ENCODE assay signal across 8 mouse cellular contexts in the genomic region with DNA sequence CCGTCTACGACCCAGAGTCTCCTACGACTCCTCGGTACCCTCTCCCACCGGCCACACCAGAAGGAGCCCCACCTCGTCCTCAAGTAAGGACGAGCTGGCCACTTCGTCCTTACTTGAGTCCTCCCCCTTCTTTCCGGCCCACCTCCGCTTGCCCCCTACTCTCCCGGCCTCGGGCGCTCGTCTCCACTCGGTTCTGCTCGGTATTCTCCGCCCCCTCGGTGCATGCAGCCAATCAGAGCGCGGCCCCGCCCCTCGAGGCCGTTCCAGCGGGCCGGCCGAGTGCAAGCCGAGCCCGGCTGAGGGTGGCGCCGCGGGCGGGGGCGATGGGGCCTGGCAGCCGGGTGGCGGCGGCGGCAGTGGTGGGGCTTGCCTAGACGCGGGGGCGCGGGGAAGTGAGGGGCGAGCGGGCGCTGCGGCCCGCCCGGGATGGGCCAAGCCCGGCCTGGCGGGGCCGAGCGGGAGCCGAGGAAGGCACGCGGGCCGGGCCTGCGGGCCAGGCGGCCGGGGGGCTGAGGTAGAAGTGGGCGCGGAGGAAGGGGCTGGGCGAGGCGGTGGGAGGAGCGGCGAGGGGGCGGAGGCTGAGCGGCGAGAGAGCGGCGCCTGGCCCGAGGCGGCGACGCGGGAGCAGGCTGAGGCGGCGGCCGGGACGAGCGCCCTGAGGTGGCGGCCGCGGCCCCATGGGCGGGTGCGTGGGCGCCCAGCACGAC. TPM values are rescaled to one million over a fixed set of nuclear protein-coding genes. Genes with fewer than 3 reads are reported as not detected.
DNase-seq lines count a peak whose midpoint lies in the region; ATAC-seq and TF ChIP-seq lines count a peak whose summit lies in the region.

A gene (plus strand): TSS at position 571 of the 707 bp plus-strand sequence.

- peaks cover 34% of the 10 kb centered on the region for H3K4me1 ChIP-seq in hindbrain, embryonic 10.5 days (replicated peaks)
- H3K4me1 ChIP-seq in lung, postnatal 0 days (ENCODE audit: insufficient read depth, low read depth, low read length) = no peaks in the 10 kb centered on the region; the same call in 1 of the 2 replicates

- 0 out of 2 replicates have a peak, but pooled peaks cover 2% of the 10 kb centered on the region for H3K36me3 ChIP-seq in hindbrain, embryonic 10.5 days
- no peaks in the 10 kb centered on the region for H3K36me3 ChIP-seq in lung, postnatal 0 days (ENCODE audit: insufficient read depth, low read length)

- no peak for TF ChIP-seq EP300 in lung, postnatal 0 days (IDR thresholded peaks at IDR 0.05)

- WGBS in hindbrain, embryonic 10.5 days = under 1% methylated on average over 86 of the region's 86 CpGs
- WGBS in lung, postnatal 0 days = under 1% methylated on average over 60 of the region's 86 CpGs

- peak; percentile 52 for DNase-seq in MEL-GATA-1-ER (ENCODE audit: extremely low read depth, low read depth)
- peak; percentile 97 for DNase-seq in cerebellum, adult 8-10 months
- DNase-seq in hindbrain, embryonic 10.5 days (ENCODE audit: low spot score) = peak; percentile 98
- peak; percentile 96 for DNase-seq in layer of hippocampus, adult 9-11 months
- peak; percentile 96 for DNase-seq in lung, postnatal 0 days (ENCODE audit: low spot score)
- peak; percentile 97 for DNase-seq in ovary, postnatal 14 days (ENCODE audit: low spot score)
- DNase-seq in thymus, postnatal 14 days = peak; percentile 99

- H3K9ac ChIP-seq in lung, postnatal 0 days (replicated peaks; ENCODE audit: low read depth) = peak within 1 kb of the TSS; percentile 90

- no peaks in the 10 kb centered on the region for H3K27me3 ChIP-seq in hindbrain, embryonic 10.5 days (ENCODE audit: insufficient read depth, poor library complexity, severe bottlenecking)
- no peaks in the 10 kb centered on the region for H3K27me3 ChIP-seq in lung, postnatal 0 days (replicated peaks; ENCODE audit: insufficient read depth, low read length)

- H3K4me3 ChIP-seq in hindbrain, embryonic 10.5 days = peak within 1 kb of the TSS; percentile 95
- peak within 1 kb of the TSS; percentile 92 for H3K4me3 ChIP-seq in lung, postnatal 0 days (ENCODE audit: low read depth, low read length)

- H3K27ac ChIP-seq in hindbrain, embryonic 10.5 days = peak within 1 kb of the TSS; percentile 99
- H3K27ac ChIP-seq in lung, postnatal 0 days (ENCODE audit: low read length) = peak within 1 kb of the TSS; percentile 91

- no peak for TF ChIP-seq CTCF in lung, postnatal 0 days (IDR thresholded peaks at IDR 0.05)

- H3K4me2 ChIP-seq in lung, postnatal 0 days (replicated peaks; ENCODE audit: low read depth, low read length) = peak within 1 kb of the TSS; percentile 85

- peak; percentile 78 for ATAC-seq in frontal cortex, adult (ENCODE audit: low TSS enrichment)
- peak; percentile 98 for ATAC-seq in lung, postnatal 0 days

- H3K9me3 ChIP-seq in hindbrain, embryonic 10.5 days = no peaks in the 10 kb centered on the region
- no peaks in the 10 kb centered on the region for H3K9me3 ChIP-seq in lung, postnatal 0 days (ENCODE audit: low read length)

RNA-seq across cellular contexts. Expression of the gene that starts here (rescaled TPM):
- polyA plus RNA-seq in hindbrain, embryonic 10.5 days (2016; fragmentation: Nextera tagmentation; extraction: Ambion mirVana) = 55.6 and 66.4 TPM in 2 replicates
- polyA plus RNA-seq in lung, postnatal 0 days (2015; fragmentation: Nextera tagmentation; extraction: Ambion mirVana) = 23.7 and 25.1 TPM in 2 replicates

Comparison
In these comparisons a context has a peak if more than half of its experiments do, and no peak if none do; other contexts are left out.
1. Peak in every context shown above with its lines: DNase-seq, ATAC-seq, H3K4me3 ChIP-seq and H3K27ac ChIP-seq.